Mouse (Mus musculus) ES-Bruce4 (cell line): ENCODE results near the gene Apln. TPM values are rescaled to one million over a fixed set of nuclear protein-coding genes. Genes with fewer than 3 reads are reported as not detected.

Source experiments
- H3K27ac ChIP-seq: 2 replicates; pipeline ENCODE4 v1.5.1; 2012; ENCODE audit warnings: low read length, inconsistent platforms; ENCODE audit not compliant: insufficient read depth
- H3K27me3 ChIP-seq: 2 replicates; pipeline ENCODE4 v1.6.1; 2012; ENCODE audit warnings: mild to moderate bottlenecking, low read length, inconsistent platforms; ENCODE audit not compliant: control insufficient read depth, poor library complexity, insufficient read depth, severe bottlenecking
- H3K36me3 ChIP-seq: 2 replicates; pipeline ENCODE4 v1.6.1; 2012; ENCODE audit warnings: inconsistent platforms, mild to moderate bottlenecking, low read length, moderate library complexity; ENCODE audit not compliant: control insufficient read depth, poor library complexity, insufficient read depth, severe bottlenecking
- H3K4me1 ChIP-seq: one replicate; pipeline ENCODE4 v1.8.1; 2011; ENCODE audit warnings: low read length; ENCODE audit not compliant: control insufficient read depth, insufficient read depth
- H3K4me3 ChIP-seq: 2 replicates; pipeline ENCODE4 v1.5.1; 2011; ENCODE audit warnings: low read depth, mild to moderate bottlenecking, low read length
- H3K9ac ChIP-seq: 2 replicates; pipeline ENCODE4 v1.6.1; 2012; ENCODE audit warnings: low read depth, mild to moderate bottlenecking, inconsistent platforms; ENCODE audit not compliant: poor library complexity, severe bottlenecking
- H3K9me3 ChIP-seq: replicated peaks from 2 replicates; pipeline ENCODE4 v1.6.1; 2012; ENCODE audit warnings: mild to moderate bottlenecking, low read length, inconsistent platforms; ENCODE audit not compliant: control insufficient read depth, poor library complexity, insufficient read depth, severe bottlenecking
- CTCF ChIP-seq: IDR thresholded peaks from one replicate; pipeline ENCODE4 v1.8.1; 2011; ENCODE audit warnings: low read depth, low read length
- EP300 ChIP-seq: IDR thresholded peaks from 2 replicates; pipeline ENCODE4 v1.6.1; 2011; ENCODE audit warnings: low read depth, low read length; ENCODE audit not compliant: insufficient read depth
- POLR2A ChIP-seq: IDR thresholded peaks from one replicate; pipeline ENCODE4 v1.8.1; 2011; ENCODE audit warnings: low read length; ENCODE audit not compliant: insufficient read depth
- polyA plus RNA-seq: library from polyadenylated mRNA; stranded (reverse); fragments of >200 nt; gene quantifications from 2 replicates; pipeline ENCODE4 v1.2.4, GENCODE M21; 2011; ENCODE audit warnings: low read depth; ENCODE audit not compliant: missing spikeins, insufficient read depth, insufficient read length

Gene Apln
- polyA plus RNA-seq, 1 experiment, result 0.82 TPM

GRCm38 (mm10) chrX:48006062-48006461 lies 28.6 kb downstream of the Apln start:
- Histone ChIP-seq H3K27ac (no peak overlapping the region), H3K4me1 (no peaks in the 10 kb centered on the region), H3K27me3 (no peaks in the 10 kb centered on the region), H3K9ac (no peak overlapping the region), H3K9me3 (no peaks in the 10 kb centered on the region), H3K36me3 (no peaks in the 10 kb centered on the region), H3K4me3 (no peak overlapping the region)
- no peak for TF ChIP-seq EP300

GRCm38 (mm10) chrX:48004786-48005185 lies 29.9 kb downstream of the Apln start:
- no peaks in the 10 kb centered on the region for H3K36me3 ChIP-seq
- no peak overlapping the region for H3K27ac ChIP-seq
- no peaks in the 10 kb centered on the region for H3K4me1 ChIP-seq
- H3K27me3 ChIP-seq, result no peaks in the 10 kb centered on the region
- H3K4me3 ChIP-seq, result no peak overlapping the region
- no peak overlapping the region for H3K9ac ChIP-seq
- TF ChIP-seq CTCF, result no peak
- no peak for TF ChIP-seq POLR2A
- TF ChIP-seq EP300, result no peak
- no peaks in the 10 kb centered on the region for H3K9me3 ChIP-seq

- Histone ChIP-seq H3K4me1 (no peaks in the 10 kb centered on the region), H3K36me3 (no peaks in the 10 kb centered on the region), H3K4me3 (no peak overlapping the region), H3K27ac (no peak overlapping the region), H3K9me3 (no peaks in the 10 kb centered on the region), H3K9ac (no peak overlapping the region), H3K27me3 (no peaks in the 10 kb centered on the region)
- no peak for TF ChIP-seq CTCF
- TF ChIP-seq EP300, result no peak
- TF ChIP-seq POLR2A, result no peak
Measured at GRCm38 (mm10) chrX:48001151-48001550, 33.5 kb downstream of the Apln start.

- Histone ChIP-seq H3K4me3 (no peak overlapping the region), H3K36me3 (no peaks in the 10 kb centered on the region), H3K9me3 (no peaks in the 10 kb centered on the region), H3K27ac (no peak overlapping the region), H3K9ac (no peak overlapping the region), H3K27me3 (no peaks in the 10 kb centered on the region), H3K4me1 (no peaks in the 10 kb centered on the region)
- TF ChIP-seq EP300, result no peak
- no peak for TF ChIP-seq POLR2A
- TF ChIP-seq CTCF, result no peak
Measured at GRCm38 (mm10) chrX:47998412-47998811, 36.2 kb downstream of the Apln start.

GRCm38 (mm10) chrX:47992606-47993005 lies 42.0 kb downstream of the Apln start:
- Histone ChIP-seq H3K9ac (no peak overlapping the region), H3K9me3 (no peaks in the 10 kb centered on the region), H3K4me1 (no peaks in the 10 kb centered on the region), H3K27me3 (no peaks in the 10 kb centered on the region), H3K36me3 (no peaks in the 10 kb centered on the region), H3K4me3 (no peak overlapping the region), H3K27ac (no peak overlapping the region)
- peak; percentile 59 for TF ChIP-seq CTCF
- no peak for TF ChIP-seq POLR2A

GRCm38 (mm10) chrX:47988024-47988423 lies 46.6 kb downstream of the Apln start:
- Histone ChIP-seq H3K27me3 (no peaks in the 10 kb centered on the region), H3K36me3 (no peaks in the 10 kb centered on the region), H3K4me1 (no peaks in the 10 kb centered on the region), H3K9me3 (no peaks in the 10 kb centered on the region), H3K9ac (no peak overlapping the region), H3K27ac (no peak overlapping the region), H3K4me3 (no peak overlapping the region)
- TF ChIP-seq POLR2A (no peak), EP300 (no peak), CTCF (no peak)
